Mouse (Mus musculus) bone marrow macrophage, adult 2 months (primary cell): Measurements from ENCODE around the gene Gna14.

Source experiments
- CTCF ChIP-seq: IDR thresholded peaks from 2 replicates; pipeline ENCODE4 v1.5.1; 2012; ENCODE audit warnings: low read depth, mild to moderate bottlenecking, low read length, moderate library complexity
- POLR2A ChIP-seq: IDR thresholded peaks from 2 replicates; pipeline ENCODE4 v1.6.1; 2012; ENCODE audit warnings: mild to moderate bottlenecking, low read depth, low read length, borderline replicate concordance

- TF ChIP-seq CTCF, result no peak
- no peak for TF ChIP-seq POLR2A
Observed at GRCm38 (mm10) chr19:16518569-16518968, 83.0 kb downstream of the Gna14 start.
